Mouse (Mus musculus) megakaryocyte, embryonic 14.5 days (primary cell): ENCODE data around the gene Cs. TPM values are rescaled to one million over a fixed set of nuclear protein-coding genes. Genes with fewer than 3 reads are reported as not detected.

Experiments used
- H3K27me3 ChIP-seq: replicated peaks from 2 replicates; pipeline ENCODE3; 2012; ENCODE audit warnings: inconsistent platforms
- H3K36me3 ChIP-seq: replicated peaks from 2 replicates; pipeline ENCODE3; 2012; ENCODE audit warnings: low read length, inconsistent platforms, mixed read lengths
- H3K4me1 ChIP-seq: 2 replicates; pipeline ENCODE4 v1.6.1; 2012; ENCODE audit warnings: inconsistent platforms
- H3K4me3 ChIP-seq: replicated peaks from 2 replicates; pipeline ENCODE3; 2012; ENCODE audit warnings: moderate library complexity, mild to moderate bottlenecking, inconsistent platforms
- H3K9me3 ChIP-seq: 2 replicates; pipeline ENCODE4 v1.6.1; 2012; ENCODE audit warnings: inconsistent platforms
- FLI1 ChIP-seq: IDR thresholded peaks from 2 replicates; pipeline ENCODE4 v1.6.1; 2012; ENCODE audit warnings: low read length, inconsistent platforms, mixed read lengths
- GATA1 ChIP-seq: IDR thresholded peaks from 3 replicates; pipeline ENCODE4 v1.6.1; 2012; ENCODE audit warnings: mixed read lengths, low read length, inconsistent platforms, borderline replicate concordance
- polyA plus RNA-seq: library from polyadenylated mRNA; stranded (reverse); fragments of >175 nt; gene quantifications from 2 replicates; pipeline ENCODE4 v1.2.3, GENCODE M21; 2012; ENCODE audit warnings: low replicate concordance; ENCODE audit not compliant: insufficient read depth

Gene Cs
- polyA plus RNA-seq, 1 experiment: 12.1 TPM

GRCm38 (mm10) chr10:128372142-128372541, 34.6 kb downstream of the Cs start:
- H3K4me1 ChIP-seq: peaks cover 51% of the 10 kb centered on the region
- H3K9me3 ChIP-seq: no peaks in the 10 kb centered on the region
- TF ChIP-seq FLI1 (no peak), GATA1 (no peak)
- H3K4me3 ChIP-seq: no peak overlapping the region
- no peaks in the 10 kb centered on the region for H3K36me3 ChIP-seq
- H3K27me3 ChIP-seq: no peaks in the 10 kb centered on the region

- Histone ChIP-seq H3K4me3 (peak overlapping the region; percentile 44), H3K4me1 (peaks cover 50% of the 10 kb centered on the region), H3K9me3 (no peaks in the 10 kb centered on the region), H3K36me3 (peaks cover 3% of the 10 kb centered on the region), H3K27me3 (no peaks in the 10 kb centered on the region)
- TF ChIP-seq GATA1: no peak
- no peak for TF ChIP-seq FLI1
Observed at GRCm38 (mm10) chr10:128372989-128373748, 35.6 kb downstream of the Cs start.

DNA sequence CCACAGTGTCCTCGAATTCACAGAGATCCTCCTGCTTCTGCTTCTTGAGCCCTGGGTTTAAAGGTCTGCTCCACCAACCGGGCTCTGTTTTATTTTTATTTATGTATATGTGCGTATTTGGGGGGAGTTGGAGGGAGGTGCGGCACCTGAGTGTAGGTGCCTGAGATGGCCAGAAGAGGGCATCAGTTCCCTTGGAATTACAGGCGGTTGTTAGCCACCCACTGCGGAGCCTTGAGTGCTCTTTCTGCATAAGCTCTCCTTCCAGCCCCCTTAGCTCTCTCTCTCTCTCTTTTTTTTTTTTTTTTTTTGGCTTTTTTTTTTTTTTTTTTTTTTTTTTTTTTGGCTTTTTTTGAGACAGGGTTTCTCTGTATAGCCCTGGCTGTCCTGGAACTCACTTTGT, 36.9 kb downstream of the Cs start:
- Histone ChIP-seq H3K4me3 (no peak overlapping the region), H3K27me3 (no peaks in the 10 kb centered on the region), H3K9me3 (no peaks in the 10 kb centered on the region), H3K36me3 (peaks cover 15% of the 10 kb centered on the region), H3K4me1 (peaks cover 54% of the 10 kb centered on the region)
- TF ChIP-seq GATA1 (no peak), FLI1 (no peak)

GRCm38 (mm10) chr10:128376099-128376454, 38.5 kb downstream of the Cs start:
- H3K36me3 ChIP-seq: peaks cover 29% of the 10 kb centered on the region
- H3K9me3 ChIP-seq: no peaks in the 10 kb centered on the region
- H3K4me1 ChIP-seq: peaks cover 43% of the 10 kb centered on the region
- peak overlapping the region; percentile 96 for H3K4me3 ChIP-seq
- no peaks in the 10 kb centered on the region for H3K27me3 ChIP-seq
- TF ChIP-seq GATA1: no peak
- TF ChIP-seq FLI1: no peak

DNA sequence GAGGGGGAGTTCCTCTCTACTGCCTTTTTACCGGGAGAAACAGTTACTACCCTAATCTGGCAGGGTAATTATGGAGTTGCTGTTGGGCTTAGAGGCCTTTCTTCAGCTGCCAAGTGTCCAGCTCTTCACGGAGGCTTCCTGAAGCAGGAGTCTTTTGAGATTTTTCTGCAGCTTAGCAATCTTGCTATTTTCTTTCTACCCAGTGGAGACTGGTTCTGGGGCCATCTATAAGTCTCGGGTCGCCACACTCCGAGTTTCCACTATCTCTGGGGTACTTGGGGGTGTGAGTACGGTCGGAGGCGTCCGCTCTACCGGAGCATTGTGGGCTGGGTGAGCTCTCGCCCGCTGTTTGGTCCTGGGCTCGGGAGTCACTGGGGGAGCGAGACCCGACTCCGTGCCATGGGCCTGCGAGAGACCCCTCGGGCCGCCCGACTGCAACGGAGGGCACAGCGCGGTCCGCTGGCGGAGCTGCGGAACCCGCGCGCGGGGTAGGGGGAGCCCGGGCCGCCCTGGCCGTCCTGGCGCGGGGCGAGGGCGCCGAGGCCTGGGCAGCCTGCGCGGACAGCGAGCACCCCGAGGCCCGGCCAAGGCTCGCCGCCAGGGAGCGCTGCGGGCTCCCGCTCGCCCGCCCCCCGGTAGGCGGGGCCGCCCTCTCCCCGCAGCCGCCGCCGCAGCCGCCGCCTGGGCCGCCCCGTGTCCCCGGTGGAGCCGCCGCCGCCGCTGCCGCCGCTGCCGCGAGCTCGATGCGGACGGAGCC, 39.1 kb downstream of the Cs start, which contains the start of gene Ankrd52:
Ankrd52 (plus strand) TSS at position 661 of the 757 bp plus-strand sequence.
- Histone ChIP-seq H3K4me3 (peak within 1 kb of the TSS; percentile 96), H3K9me3 (no peaks in the 10 kb centered on the region), H3K4me1 (peaks cover 43% of the 10 kb centered on the region), H3K36me3 (peaks cover 33% of the 10 kb centered on the region), H3K27me3 (no peaks in the 10 kb centered on the region)
- TF ChIP-seq FLI1 (no peak), GATA1 (no peak)

- H3K4me3 ChIP-seq: peak overlapping the region; percentile 96
- no peaks in the 10 kb centered on the region for H3K9me3 ChIP-seq
- H3K4me1 ChIP-seq: peaks cover 43% of the 10 kb centered on the region
- H3K36me3 ChIP-seq: peaks cover 41% of the 10 kb centered on the region
- TF ChIP-seq GATA1: no peak
- no peak for TF ChIP-seq FLI1
- no peaks in the 10 kb centered on the region for H3K27me3 ChIP-seq
Observed at GRCm38 (mm10) chr10:128377222-128377939, 39.8 kb downstream of the Cs start.

DNA sequence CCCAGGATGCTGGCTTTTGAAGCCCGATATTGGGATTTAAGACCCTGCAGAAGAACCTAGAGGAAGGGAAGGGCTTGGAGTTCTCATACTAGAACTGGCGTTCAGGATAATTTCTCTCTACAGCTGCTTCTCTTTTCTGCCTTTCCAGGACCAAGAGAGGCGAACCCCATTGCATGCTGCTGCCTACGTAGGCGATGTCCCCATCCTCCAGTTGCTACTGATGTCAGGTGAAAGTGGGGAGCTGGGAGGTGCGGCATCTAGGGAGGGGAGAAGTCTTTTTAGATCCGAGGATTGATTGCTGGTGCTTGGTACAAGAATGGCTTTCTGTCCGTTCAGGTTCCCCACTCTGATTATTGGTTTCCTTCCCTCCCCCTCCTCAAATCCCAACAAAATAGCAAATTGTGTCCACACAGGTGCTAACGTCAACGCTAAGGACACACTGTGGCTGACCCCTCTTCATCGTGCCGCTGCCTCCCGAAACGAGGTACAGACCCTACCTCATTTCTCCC, 40.5 kb downstream of the Cs start:
- no peaks in the 10 kb centered on the region for H3K9me3 ChIP-seq
- peaks cover 39% of the 10 kb centered on the region for H3K4me1 ChIP-seq
- H3K36me3 ChIP-seq: peaks cover 47% of the 10 kb centered on the region
- H3K27me3 ChIP-seq: no peaks in the 10 kb centered on the region
- H3K4me3 ChIP-seq: peak overlapping the region; percentile 96
- TF ChIP-seq GATA1: no peak
- TF ChIP-seq FLI1: no peak

DNA sequence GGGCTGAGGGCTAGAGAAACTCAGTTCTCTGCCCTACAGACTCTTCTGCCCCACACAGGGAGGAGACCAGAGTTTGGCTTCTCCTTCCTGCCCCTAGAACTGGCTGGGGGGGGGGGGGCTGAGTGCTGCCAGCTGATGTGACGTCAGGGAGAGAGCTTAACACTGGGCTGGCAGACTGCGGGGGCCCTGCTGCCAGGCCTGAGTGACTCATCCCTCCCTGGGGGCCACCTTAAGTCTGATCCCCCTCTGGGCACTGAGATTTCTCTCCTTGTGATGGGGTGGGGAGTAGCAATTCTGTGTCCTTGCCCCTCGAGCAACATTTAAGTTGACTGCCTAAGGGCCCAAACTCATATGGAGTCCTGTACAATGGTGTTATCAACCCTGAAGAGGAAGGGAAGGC, 40.9 kb downstream of the Cs start:
- Histone ChIP-seq H3K9me3 (no peaks in the 10 kb centered on the region), H3K36me3 (peaks cover 52% of the 10 kb centered on the region), H3K27me3 (no peaks in the 10 kb centered on the region), H3K4me1 (peaks cover 34% of the 10 kb centered on the region), H3K4me3 (peak overlapping the region; percentile 96)
- TF ChIP-seq FLI1 (no peak), GATA1 (no peak)

DNA sequence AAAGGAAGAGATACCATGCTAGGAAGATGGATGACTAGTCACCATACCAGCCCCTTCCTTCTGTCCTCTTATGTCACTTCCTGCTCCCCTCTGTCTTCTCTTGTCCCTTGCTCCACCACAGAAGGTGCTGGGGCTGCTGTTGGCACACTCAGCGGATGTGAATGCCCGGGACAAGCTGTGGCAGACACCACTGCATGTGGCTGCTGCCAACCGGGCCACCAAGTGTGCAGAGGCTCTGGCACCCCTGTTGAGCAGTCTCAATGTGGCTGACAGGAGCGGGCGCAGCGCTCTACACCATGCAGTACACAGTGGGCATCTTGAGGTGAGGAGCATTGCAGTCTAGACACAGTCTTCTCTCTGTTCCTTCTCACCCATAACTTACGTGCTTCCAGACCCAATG, 41.7 kb downstream of the Cs start:
- H3K4me3 ChIP-seq: peak overlapping the region; percentile 44
- TF ChIP-seq FLI1 (no peak), GATA1 (no peak)
- no peaks in the 10 kb centered on the region for H3K27me3 ChIP-seq
- H3K9me3 ChIP-seq: no peaks in the 10 kb centered on the region
- H3K36me3 ChIP-seq: peaks cover 59% of the 10 kb centered on the region
- peaks cover 32% of the 10 kb centered on the region for H3K4me1 ChIP-seq

DNA sequence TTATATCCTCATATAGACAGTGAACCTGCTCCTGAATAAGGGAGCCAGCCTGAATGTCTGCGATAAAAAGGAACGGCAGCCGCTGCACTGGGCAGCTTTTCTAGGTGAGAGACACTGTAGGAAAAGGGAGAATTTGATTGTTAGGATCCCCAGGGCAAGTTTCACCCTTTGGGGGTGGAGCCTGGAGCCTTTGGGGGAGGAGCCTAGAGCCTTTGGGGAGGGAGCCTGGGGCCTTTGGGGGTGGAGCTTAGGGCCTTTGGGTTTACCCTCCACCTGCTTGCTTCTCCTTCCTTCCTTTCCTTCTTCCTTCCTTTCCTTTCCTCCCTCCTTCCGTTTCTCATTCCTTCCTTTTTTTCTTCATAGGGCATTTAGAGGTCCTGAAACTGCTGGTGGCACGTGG, 43.0 kb downstream of the Cs start:
- H3K36me3 ChIP-seq: peaks cover 73% of the 10 kb centered on the region
- TF ChIP-seq FLI1: no peak
- TF ChIP-seq GATA1: no peak
- no peaks in the 10 kb centered on the region for H3K9me3 ChIP-seq

More for the DNA sequence above, 43.0 kb downstream of the Cs start:
- H3K4me1 ChIP-seq: peaks cover 32% of the 10 kb centered on the region
- no peak overlapping the region for H3K4me3 ChIP-seq
- no peaks in the 10 kb centered on the region for H3K27me3 ChIP-seq
